Mouse (Mus musculus) layer of hippocampus, postnatal 36 days (tissue): ENCODE data around the gene Camk1. TPM values are rescaled to one million over a fixed set of nuclear protein-coding genes. Genes with fewer than 3 reads are reported as not detected.

Source experiments
- DNase-seq, 2 experiments: peaks; one replicate each; pipeline ENCODE4 v3.0.0; 2022
- total RNA-seq, 2 experiments: library from RNA; stranded (reverse); gene quantifications; 2 replicates each; pipeline ENCODE4 v1.2.3; 2021

Gene Camk1
- total RNA-seq, 2 experiments from 2014 or later = 48.6 to 50.1 TPM

DNA sequence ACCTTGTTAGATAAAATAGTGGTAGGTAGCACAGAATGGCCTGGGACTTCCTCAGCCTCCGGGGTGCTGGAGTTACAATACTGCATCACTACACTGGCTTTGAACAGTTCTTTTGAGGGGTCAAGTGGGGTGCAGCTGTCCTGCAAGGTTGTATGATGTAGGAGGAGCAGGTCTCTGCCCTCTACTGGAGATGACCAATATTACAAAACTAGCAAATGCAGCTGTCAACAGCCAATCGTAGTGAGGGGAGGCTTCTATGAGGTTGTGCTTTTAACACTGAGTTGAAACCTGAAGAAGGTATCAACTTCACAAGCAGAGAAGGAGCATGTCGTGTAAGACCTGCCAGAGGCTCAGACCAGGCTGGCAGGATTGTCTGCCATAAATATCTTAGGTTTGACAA lies 41.5 kb downstream of the Camk1 start:
- no peak for DNase-seq

GRCm38 (mm10) chr6:113301350-113301749 lies 42.4 kb downstream of the Camk1 start:
- DNase-seq = no peak

- DNase-seq = no peak
Measured at GRCm38 (mm10) chr6:113296639-113297038, 47.1 kb downstream of the Camk1 start.

- no peak for DNase-seq
Measured at GRCm38 (mm10) chr6:113296046-113296445, 47.7 kb downstream of the Camk1 start.

DNA sequence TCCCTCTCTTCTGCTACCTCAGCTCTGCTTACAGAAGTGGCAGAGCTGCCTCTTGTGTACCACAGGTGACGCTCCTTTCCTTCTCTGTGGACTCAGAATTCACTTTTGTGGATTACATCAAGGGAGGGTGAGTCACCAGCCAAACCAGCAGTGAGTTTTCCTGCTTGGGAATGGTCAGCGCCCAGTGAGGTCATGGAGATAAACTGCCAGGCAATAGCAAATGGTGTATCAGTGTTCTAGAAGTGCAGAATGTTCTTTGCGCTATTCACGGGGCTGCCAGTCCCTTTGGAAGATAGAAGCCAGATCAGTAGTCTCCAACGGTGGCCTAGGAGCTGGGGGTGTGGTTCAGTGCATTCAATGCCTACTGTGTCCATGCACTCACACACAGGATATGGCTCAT lies 50.8 kb downstream of the Camk1 start:
- no peak for DNase-seq

DNA sequence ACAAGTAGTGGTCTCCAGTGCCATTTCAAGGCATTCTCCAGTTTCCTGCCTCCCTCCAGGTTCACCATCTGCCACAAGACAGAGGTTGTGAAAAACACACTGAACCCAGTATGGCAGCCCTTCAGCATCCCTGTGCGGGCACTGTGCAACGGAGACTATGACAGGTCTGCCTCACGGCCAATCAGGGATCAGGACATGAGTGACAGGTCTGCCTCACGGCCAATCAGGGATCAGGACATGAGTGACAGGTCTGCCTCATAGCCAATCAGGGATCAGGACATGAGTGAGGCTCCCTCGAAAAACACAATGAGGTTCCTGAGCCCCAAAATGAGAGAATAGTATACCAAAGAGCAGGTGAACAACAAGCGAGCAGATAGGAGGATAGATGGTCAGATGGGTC lies 53.4 kb downstream of the Camk1 start:
- no peak for DNase-seq

- no peak for DNase-seq
Measured at GRCm38 (mm10) chr6:113289346-113289745, 54.4 kb downstream of the Camk1 start.

DNA sequence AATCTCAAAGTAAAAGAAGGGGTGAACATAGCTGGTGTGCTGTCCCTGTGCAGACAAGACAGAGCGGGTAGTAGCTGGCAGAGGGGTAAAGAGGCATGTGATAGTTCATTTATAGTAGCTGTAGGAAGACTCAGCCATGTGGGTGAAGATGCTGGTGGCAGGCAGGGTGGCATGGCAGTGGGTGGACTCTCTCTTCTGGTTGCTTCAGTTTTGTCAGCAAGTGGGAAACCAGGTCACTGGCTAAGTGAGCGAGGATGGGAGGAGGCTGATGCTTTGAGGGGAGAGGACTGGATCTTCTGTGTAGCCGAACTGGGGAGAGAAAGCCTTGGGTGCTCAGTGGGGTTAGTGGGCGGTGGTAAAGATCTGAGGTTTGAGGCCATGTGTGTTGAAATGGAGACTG lies 56.5 kb downstream of the Camk1 start:
- no peak for DNase-seq

DNA sequence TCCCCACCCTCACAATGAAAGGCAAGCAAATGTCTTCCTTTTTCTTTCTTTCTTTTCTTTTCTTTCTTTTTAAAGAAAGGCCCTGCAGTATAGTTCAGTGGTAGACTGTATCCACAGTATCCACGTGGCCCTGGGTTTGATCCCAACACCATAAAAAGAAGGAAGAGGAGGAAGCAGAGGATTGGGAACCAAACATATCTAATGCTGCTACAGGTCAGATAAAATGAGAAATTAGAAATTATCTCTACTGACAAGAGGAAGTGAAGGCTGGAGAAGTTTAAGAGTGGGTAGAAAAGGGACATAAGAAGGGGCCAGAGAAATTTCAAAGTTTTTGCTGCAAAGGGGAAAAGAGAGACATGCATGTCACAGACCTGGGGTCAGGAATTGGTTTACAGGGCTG lies 57.5 kb downstream of the Camk1 start:
- no peak for DNase-seq

DNA sequence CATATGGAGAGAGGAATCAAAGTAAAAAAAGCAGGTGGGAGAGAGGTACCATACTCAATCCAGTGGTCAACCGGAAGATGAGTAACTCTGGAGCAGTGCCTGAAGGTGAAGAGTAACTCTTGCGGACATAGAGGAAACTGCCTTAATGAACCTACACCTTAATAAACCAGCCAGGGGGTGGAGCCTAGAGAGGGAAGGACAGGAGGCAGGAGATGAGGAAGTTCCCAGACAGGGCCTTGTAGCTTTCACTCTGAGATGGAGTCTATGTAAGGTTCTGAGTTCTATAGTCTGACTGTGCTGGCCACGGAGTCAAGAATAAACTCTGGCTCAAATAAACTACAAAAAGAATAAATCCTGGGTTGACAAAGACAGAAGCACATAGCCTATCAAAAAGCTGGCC lies 58.9 kb downstream of the Camk1 start:
- no peak for DNase-seq

Other genes starting within 250 kb of the Camk1 start
- 10 to 100 TPM; 75.6 to 78.2 TPM for gene Lhfpl4, start 148.6 kb downstream of the Camk1 start, total RNA-seq
- gene Mtmr14, start 106.1 kb downstream of the Camk1 start, total RNA-seq = 10 to 100 TPM; 12.6 to 14.5 TPM
- gene Cpne9, start 61.7 kb downstream of the Camk1 start, total RNA-seq = 10 to 100 TPM; 17.6 to 22.7 TPM
- gene Brpf1, start 36.8 kb downstream of the Camk1 start, total RNA-seq = 10 to 100 TPM; 36.3 to 39.4 TPM
- gene Ogg1, start 17.0 kb downstream of the Camk1 start, total RNA-seq = 1 to 10 TPM; 8.3 to 9.5 TPM
- gene Tada3, start 33.9 kb upstream of the Camk1 start, total RNA-seq = 10 to 100 TPM; 53.4 to 56.1 TPM
- gene Arpc4, start 34.1 kb upstream of the Camk1 start, total RNA-seq = 100 to 1,000 TPM; 296 to 329 TPM
- 10 to 100 TPM; 17.8 to 19.3 TPM for gene Ttll3, start 45.3 kb upstream of the Camk1 start, total RNA-seq
- gene Rpusd3, start 75.4 kb upstream of the Camk1 start, total RNA-seq = 10 to 100 TPM; 31.1 to 32.4 TPM
- gene Cidec, start 91.8 kb upstream of the Camk1 start, total RNA-seq = not detected
- gene Jagn1, start 98.6 kb upstream of the Camk1 start, total RNA-seq = 10 to 100 TPM; 43.4 to 50.6 TPM
- under 1 TPM; 0.25 to 0.27 TPM for gene Il17re, start 114.5 kb upstream of the Camk1 start, total RNA-seq
- 1 to 10 TPM; 6.4 to 9.7 TPM for gene Il17rc, start 127.4 kb upstream of the Camk1 start, total RNA-seq
- gene Creld1, start 139.3 kb upstream of the Camk1 start, total RNA-seq = 100 to 1,000 TPM; 122 to 133 TPM
- 10 to 100 TPM; 52.8 to 54.1 TPM for gene Prrt3, start 157.9 kb upstream of the Camk1 start, total RNA-seq
- 10 to 100 TPM; 75.1 to 82.0 TPM for gene Emc3, start 187.7 kb upstream of the Camk1 start, total RNA-seq
- gene Fancd2, start 187.7 kb upstream of the Camk1 start, total RNA-seq = 1 to 10 TPM; 1.9 to 2.5 TPM